Mouse (Mus musculus): ENCODE data around the gene Cmss1.

DNA sequence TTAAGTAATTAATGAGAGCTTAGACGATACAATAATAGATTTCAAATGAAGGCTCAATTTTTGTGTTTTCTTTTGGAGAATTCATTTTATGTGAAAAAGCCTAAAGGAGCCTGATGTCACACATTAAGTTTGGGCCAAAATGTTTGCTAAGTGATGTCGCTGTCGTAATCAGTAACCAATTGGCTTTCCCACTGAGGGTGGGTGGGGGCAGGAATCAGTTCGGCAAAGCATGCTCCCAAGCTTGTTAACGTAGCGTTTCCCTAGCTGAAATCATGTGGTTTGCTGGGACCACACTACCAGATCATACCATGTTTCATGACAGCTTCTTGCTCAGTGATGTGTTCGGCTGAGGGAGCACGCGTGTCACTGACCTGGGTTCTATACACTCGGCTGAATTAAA, 91.0 kb downstream of the Cmss1 start:
- no peak for TF ChIP-seq EP300 (IDR thresholded peaks at IDR 0.05; ENCODE audit: insufficient read depth, low read depth, low read length)
- no peak for TF ChIP-seq POLR2A (IDR thresholded peaks at IDR 0.05; ENCODE audit: insufficient read depth, low read length)
- TF ChIP-seq CTCF (IDR thresholded peaks at IDR 0.05; ENCODE audit: low read depth, low read length), result no peak

All from ES-Bruce4 (cell line).